Mouse (Mus musculus) CH12.LX (cell line): ENCODE data around the gene Selenof. TPM values are rescaled to one million over a fixed set of nuclear protein-coding genes. Genes with fewer than 3 reads are reported as not detected.
A peak's percentile ranks its signal among the peaks of the same experiment; 100 is the strongest.

Source experiments
- DNase-seq: peaks from one replicate; pipeline ENCODE4 v3.0.0-alpha.2; 2013; ENCODE audit errors: extremely low read depth
- H3K27ac ChIP-seq: 2 replicates; pipeline ENCODE4 v1.5.1; 2012; ENCODE audit warnings: low read depth, mild to moderate bottlenecking, control low read depth, moderate library complexity; ENCODE audit not compliant: insufficient read depth
- H3K27me3 ChIP-seq: replicated peaks from 2 replicates; pipeline ENCODE3; 2012; ENCODE audit warnings: inconsistent platforms
- H3K36me3 ChIP-seq, 2 experiments: replicated peaks in 1 of 2; 2 replicates each; pipeline versions ENCODE3 to v1.6.1; 2012; ENCODE audit warnings: inconsistent platforms in 1 of 2, low read length in 1 of 2, mild to moderate bottlenecking in 1 of 2, mixed read lengths in 1 of 2, moderate library complexity in 1 of 2; ENCODE audit not compliant: control insufficient read depth in 1 of 2, insufficient read depth in 1 of 2
- H3K4me1 ChIP-seq, 2 experiments: 2 replicates each; pipeline ENCODE4 v1.6.1; 2012; ENCODE audit warnings: inconsistent platforms in 1 of 2, moderate library complexity in 1 of 2; ENCODE audit not compliant: insufficient read depth in 2 of 2, control insufficient read depth in 1 of 2
- H3K4me2 ChIP-seq: 2 replicates; pipeline ENCODE4 v1.6.1; 2012; ENCODE audit warnings: low read depth, mild to moderate bottlenecking, control low read depth; ENCODE audit not compliant: poor library complexity, insufficient read depth, severe bottlenecking
- H3K4me3 ChIP-seq, 3 experiments: fragments of 150-350 bp in 1 of 3; sonication (generic) in 1 of 3; replicated peaks in 1 of 3; 2 replicates each; pipeline versions ENCODE3 to v1.5.1; 2011 to 2012; ENCODE audit warnings: low read depth in 2 of 3, low read length in 2 of 3, mild to moderate bottlenecking in 2 of 3, moderate library complexity in 2 of 3, control low read depth in 1 of 3, improper control_type of control experiment in 1 of 3, inconsistent platforms in 1 of 3, mixed read lengths in 1 of 3; ENCODE audit not compliant: poor library complexity in 1 of 3
- H3K79me2 ChIP-seq: replicated peaks from 2 replicates; pipeline ENCODE4 v1.6.1; 2012; ENCODE audit warnings: mild to moderate bottlenecking, moderate library complexity; ENCODE audit not compliant: control insufficient read depth, poor library complexity, insufficient read depth, severe bottlenecking; ENCODE audit errors: extremely low read depth
- H3K9ac ChIP-seq: 2 replicates; pipeline ENCODE4 v1.6.1; 2012; ENCODE audit warnings: low read depth, mild to moderate bottlenecking, control low read depth, moderate library complexity; ENCODE audit not compliant: insufficient read depth
- H3K9me3 ChIP-seq: replicated peaks from 2 replicates; pipeline ENCODE3; 2012; ENCODE audit warnings: low read length, inconsistent platforms, mixed read lengths
- BHLHE40 ChIP-seq: IDR thresholded peaks from 2 replicates; pipeline ENCODE4 v1.6.1; 2011; ENCODE audit warnings: mild to moderate bottlenecking, low read depth, low read length, improper control_type of control experiment
- CHD2 ChIP-seq: IDR thresholded peaks from 2 replicates; pipeline ENCODE4 v1.6.1; 2011; ENCODE audit warnings: low read length, improper control_type of control experiment
- CTCF ChIP-seq, 2 experiments: IDR thresholded peaks in 1 of 2; conservative IDR thresholded peaks in 1 of 2; 2 replicates each; pipeline ENCODE4 v1.5.1; 2011 to 2012; ENCODE audit warnings: low read depth in 2 of 2, low read length in 2 of 2, improper control_type of control experiment in 1 of 2, inconsistent platforms in 1 of 2, mild to moderate bottlenecking in 1 of 2, moderate library complexity in 1 of 2
- ELF1 ChIP-seq: IDR thresholded peaks from 2 replicates; pipeline ENCODE4 v1.6.1; 2014; ENCODE audit warnings: low read depth, mild to moderate bottlenecking, inconsistent platforms, low read length, improper control_type of control experiment
- ETS1 ChIP-seq: conservative IDR thresholded peaks from 2 replicates; pipeline ENCODE4 v1.6.1; 2012; ENCODE audit warnings: low read depth, mild to moderate bottlenecking, inconsistent platforms, low read length, improper control_type of control experiment, moderate library complexity
- IRF4 ChIP-seq: IDR thresholded peaks from 2 replicates; pipeline ENCODE4 v1.6.1; 2014; ENCODE audit warnings: low read depth, mild to moderate bottlenecking, inconsistent platforms, low read length, improper control_type of control experiment
- JUN ChIP-seq: IDR thresholded peaks from 2 replicates; pipeline ENCODE4 v1.6.1; 2011; ENCODE audit warnings: low read depth, mild to moderate bottlenecking, low read length, improper control_type of control experiment, moderate library complexity; ENCODE audit not compliant: insufficient read depth
- JUND ChIP-seq: conservative IDR thresholded peaks from 2 replicates; pipeline ENCODE4 v1.6.1; 2011; ENCODE audit warnings: low read depth, low read length, improper control_type of control experiment
- KAT2A ChIP-seq: IDR thresholded peaks from 2 replicates; pipeline ENCODE4 v1.6.1; 2012; ENCODE audit warnings: low read length, improper control_type of control experiment, inconsistent platforms; ENCODE audit not compliant: insufficient replicate concordance
- NRF1 ChIP-seq: IDR thresholded peaks from 2 replicates; pipeline ENCODE4 v1.6.1; 2014; ENCODE audit warnings: low read depth, mild to moderate bottlenecking, inconsistent platforms, low read length, improper control_type of control experiment, moderate library complexity
- PAX5 ChIP-seq: IDR thresholded peaks from 2 replicates; pipeline ENCODE4 v1.6.1; 2012; ENCODE audit warnings: low read length, inconsistent platforms, mixed read lengths
- POLR2A ChIP-seq: IDR thresholded peaks from 2 replicates; pipeline ENCODE4 v1.6.1; 2011; ENCODE audit warnings: low read depth, mild to moderate bottlenecking, improper control_type of control experiment, low read length
- POLR2AphosphoS2 ChIP-seq: IDR thresholded peaks from 2 replicates; pipeline ENCODE4 v1.6.1; 2011; ENCODE audit warnings: low read depth, low read length, improper control_type of control experiment
- RCOR1 ChIP-seq: conservative IDR thresholded peaks from 2 replicates; pipeline ENCODE4 v1.6.1; 2012; ENCODE audit warnings: low read depth, mild to moderate bottlenecking, inconsistent platforms, low read length, improper control_type of control experiment
- SMC3 ChIP-seq: IDR thresholded peaks from 2 replicates; pipeline ENCODE4 v1.6.1; 2011; ENCODE audit warnings: low read depth, low read length, improper control_type of control experiment
- TCF12 ChIP-seq: IDR thresholded peaks from 2 replicates; pipeline ENCODE4 v1.6.1; 2014; ENCODE audit warnings: low read depth, mild to moderate bottlenecking, inconsistent platforms, low read length, improper control_type of control experiment
- USF1 ChIP-seq: IDR thresholded peaks from 2 replicates; pipeline ENCODE4 v1.6.1; 2014; ENCODE audit warnings: low read depth, mild to moderate bottlenecking, inconsistent platforms, low read length, improper control_type of control experiment
- ZC3H11A ChIP-seq: IDR thresholded peaks from 2 replicates; pipeline ENCODE4 v1.6.1; 2012; ENCODE audit warnings: low read depth, mild to moderate bottlenecking, inconsistent platforms, low read length, improper control_type of control experiment
- ZMIZ1 ChIP-seq: IDR thresholded peaks from 2 replicates; pipeline ENCODE4 v1.6.1; 2012; ENCODE audit warnings: low read depth, mild to moderate bottlenecking, inconsistent platforms, low read length, improper control_type of control experiment
- ZNF384 ChIP-seq: IDR thresholded peaks from 2 replicates; pipeline ENCODE4 v1.6.1; 2012; ENCODE audit warnings: low read depth, low read length, improper control_type of control experiment, inconsistent platforms
- dilution Hi-C: fragments of 300-500 bp; cut with MboI; formaldehyde crosslinking; loops from 2 replicates; pipeline ENCODE4 v1.14.3; 2020; ENCODE audit warnings: low sequenced_read_pairs; ENCODE audit not compliant: extremely low pct_unique_long_range_greater_than_20kb, extremely low pct_ligation_motif_present
- in situ Hi-C: fragments of 300-500 bp; cut with MboI; formaldehyde crosslinking; loops from 3 replicates; pipeline ENCODE4 v1.14.3; 2019; ENCODE audit warnings: low sequenced_read_pairs, low pct_ligation_motif_present, low pct_unique_long_range_greater_than_20kb, mixed read lengths
- polyA plus RNA-seq: library from polyadenylated mRNA; unstranded; fragments of >175 nt; gene quantifications from 2 replicates; pipeline ENCODE4 v1.2.1, GENCODE M21; 2012; ENCODE audit warnings: low read depth; ENCODE audit not compliant: insufficient read length
- total RNA-seq, 2 experiments: library from RNA; depleted of rRNA; stranded (reverse); fragments of 300-350 nt in 1 of 2; fragments of >200 nt in 1 of 2; gene quantifications; 2 replicates each; pipeline ENCODE4 v1.2.3; 2012 to 2014

Gene Selenof
- total and polyA plus RNA-seq, 3 experiments = 528 to 1,358 (median 678) TPM

DNA sequence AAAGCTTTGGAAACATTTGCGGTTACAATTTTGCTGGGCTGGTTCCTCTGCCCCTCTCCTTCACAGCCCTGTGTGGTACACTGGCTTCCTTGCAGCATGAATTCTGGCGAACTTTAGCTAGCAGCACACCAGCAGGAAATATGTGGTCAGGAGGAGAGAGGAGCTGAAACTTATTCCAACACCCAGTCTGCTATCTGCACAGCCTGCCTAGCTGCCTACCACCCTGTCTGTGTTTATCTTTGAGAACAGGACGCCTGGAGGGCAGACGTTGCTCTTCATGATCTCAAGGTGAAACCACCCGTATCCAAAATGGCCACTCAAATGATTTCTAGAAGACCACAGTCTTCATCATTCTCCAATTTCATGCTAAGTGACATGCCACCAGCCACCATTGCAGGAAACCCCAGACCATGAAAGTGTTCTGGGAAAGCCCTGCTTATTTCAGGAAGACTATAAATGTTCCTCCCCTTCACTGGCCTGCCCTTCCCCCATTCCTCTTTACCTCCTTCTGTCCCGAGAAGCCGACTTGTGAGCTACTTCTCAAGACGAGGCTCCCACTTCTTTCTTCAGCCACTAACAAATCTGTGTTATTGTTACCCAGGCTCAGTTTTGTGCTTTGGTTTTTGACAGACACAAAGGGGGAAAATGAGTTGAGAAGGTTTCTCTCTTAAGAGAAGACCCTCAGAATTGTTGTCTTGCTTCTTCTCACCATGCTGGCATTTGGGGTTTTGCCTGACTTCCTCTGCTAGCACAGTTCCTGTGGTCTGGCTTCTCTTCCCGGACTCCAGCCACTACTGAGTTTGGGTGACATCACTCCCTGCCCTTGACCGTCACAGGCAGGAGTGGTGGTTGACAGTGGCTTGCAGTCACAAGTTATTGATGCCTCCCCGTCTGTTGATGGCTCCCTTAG, 58.2 kb downstream of the Selenof start:
- H3K36me3 ChIP-seq = no peaks in the 10 kb centered on the region
- no peaks in the 10 kb centered on the region for H3K79me2 ChIP-seq
- no peak overlapping the region for H3K4me3 ChIP-seq
- no peak for DNase-seq
- H3K27ac ChIP-seq = no peak overlapping the region
- H3K9me3 ChIP-seq = peaks cover 6% of the 10 kb centered on the region
- H3K4me2 ChIP-seq = peak overlapping the region; percentile 17; the same call in 1 of the 2 replicates
- no peaks in the 10 kb centered on the region for H3K27me3 ChIP-seq
- peaks cover 3 to 5% of the 10 kb centered on the region in 2 experiments; a peak in 3 of 4 replicates for H3K4me1 ChIP-seq
- TF ChIP-seq ZMIZ1 (0 out of 2 replicates have a peak, but pooled peaks have one; percentile 28), CHD2 (0 out of 2 replicates have a peak, but pooled peaks have one; percentile 11), USF1 (no peak)
- TF ChIP-seq, all 38 proteins: peak for 2
- H3K9ac ChIP-seq = no peak overlapping the region
- dilution Hi-C loops = no loop called here
- in situ Hi-C loops = no loop called here

GRCm38 (mm10) chr3:144628915-144629230, 58.8 kb downstream of the Selenof start:
- dilution Hi-C loops = no loop called here
- Histone ChIP-seq H3K27ac (no peak overlapping the region), H3K27me3 (no peaks in the 10 kb centered on the region), H3K4me2 (no peak overlapping the region), H3K79me2 (no peaks in the 10 kb centered on the region), H3K9ac (no peak overlapping the region), H3K4me1 (peaks cover 3 to 5% of the 10 kb centered on the region in 2 experiments; a peak in 3 of 4 replicates), H3K4me3 (no peak overlapping the region), H3K9me3 (peaks cover 4% of the 10 kb centered on the region), H3K36me3 (no peaks in the 10 kb centered on the region)
- DNase-seq = no peak
- in situ Hi-C loops = no loop called here
- TF ChIP-seq JUND = no peak
- TF ChIP-seq POLR2AphosphoS2 = no peak
- no peak for TF ChIP-seq BHLHE40
- TF ChIP-seq IRF4 = no peak
- TF ChIP-seq RCOR1 = no peak
- no peak for TF ChIP-seq KAT2A
- no peak for TF ChIP-seq ZNF384

DNA sequence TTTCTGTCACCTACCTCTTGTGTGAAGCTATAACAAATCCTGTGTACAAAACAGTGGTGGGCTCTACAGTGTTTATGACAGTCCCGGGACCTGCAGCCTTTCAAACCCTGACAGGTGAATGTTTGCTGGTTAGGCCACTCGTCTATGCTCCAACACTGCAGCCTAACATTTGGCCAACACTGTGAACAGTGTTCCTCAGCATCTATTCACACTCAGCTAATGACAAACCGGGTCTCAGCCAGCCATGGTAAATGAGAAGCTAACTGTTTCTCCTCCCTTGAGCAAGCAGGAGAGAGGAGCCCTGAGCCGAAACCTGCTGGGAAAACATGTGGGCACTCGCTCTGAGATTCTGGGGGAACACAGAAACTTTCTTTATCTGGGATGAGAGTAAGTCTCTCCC, 65.1 kb downstream of the Selenof start:
- no peak for DNase-seq
- Histone ChIP-seq H3K9ac (no peak overlapping the region), H3K27me3 (peaks cover 1% of the 10 kb centered on the region), H3K79me2 (no peaks in the 10 kb centered on the region), H3K4me1 (peaks cover 0 to 3% of the 10 kb centered on the region in 2 experiments; a peak in 1 of 4 replicates), H3K36me3 (no peaks in the 10 kb centered on the region), H3K4me3 (no peak overlapping the region), H3K9me3 (no peaks in the 10 kb centered on the region), H3K4me2 (no peak overlapping the region), H3K27ac (no peak overlapping the region)
- in situ Hi-C loops (no loop called here), dilution Hi-C loops (no loop called here)
- no peak for TF ChIP-seq ETS1
- TF ChIP-seq CTCF (conservative IDR thresholded peaks at IDR 0.05 in 1 of 2, IDR thresholded peaks at IDR 0.05 in 1 of 2; ENCODE audit: low read depth in 2 of 2, low read length in 2 of 2) = no peak
- TF ChIP-seq POLR2A = no peak
- TF ChIP-seq JUN = no peak
- no peak for TF ChIP-seq ZC3H11A
- TF ChIP-seq PAX5 = no peak
- TF ChIP-seq BHLHE40 = no peak
- no peak for TF ChIP-seq NRF1
- TF ChIP-seq ELF1 = no peak
- TF ChIP-seq TCF12 = no peak
- no peak for TF ChIP-seq SMC3
